Mouse (Mus musculus) midbrain, embryonic 12.5 days (tissue): Measurements from ENCODE around the gene Zfp324. TPM values are rescaled to one million over a fixed set of nuclear protein-coding genes. Genes with fewer than 3 reads are reported as not detected.
A peak's percentile ranks its signal among the peaks of the same experiment; 100 is the strongest.

Source experiments
- ATAC-seq: fragments of 200-750 bp; cut with Nextera tagmentation; 2 replicates; pipeline ENCODE4 v1.8.0; 2017; ENCODE audit warnings: low read depth, moderate TSS enrichment, moderate library complexity; ENCODE audit not compliant: low FRiP score
- H3K27ac ChIP-seq: fragments of 300-500 bp; sonication (generic); replicated peaks from 2 replicates; pipeline ENCODE4 v1.5.1; 2016; ENCODE audit warnings: mild to moderate bottlenecking
- H3K27me3 ChIP-seq: fragments of 300-500 bp; sonication (generic); 2 replicates; pipeline ENCODE4 v1.6.1; 2016; ENCODE audit warnings: mild to moderate bottlenecking
- H3K36me3 ChIP-seq: fragments of 300-500 bp; sonication (generic); 2 replicates; pipeline ENCODE4 v1.6.1; 2016
- H3K4me1 ChIP-seq: fragments of 300-500 bp; sonication (generic); 2 replicates; pipeline ENCODE4 v1.6.1; 2016
- H3K4me2 ChIP-seq: fragments of 300-500 bp; sonication (generic); replicated peaks from 2 replicates; pipeline ENCODE4 v1.6.1; 2016; ENCODE audit warnings: mild to moderate bottlenecking, moderate library complexity
- H3K4me3 ChIP-seq: fragments of 300-500 bp; sonication (generic); 2 replicates; pipeline ENCODE4 v1.5.1; 2016; ENCODE audit warnings: mild to moderate bottlenecking
- H3K9ac ChIP-seq: fragments of 300-500 bp; sonication (generic); replicated peaks from 2 replicates; pipeline ENCODE4 v1.6.1; 2016; ENCODE audit warnings: mild to moderate bottlenecking, moderate library complexity
- H3K9me3 ChIP-seq: fragments of 300-500 bp; sonication (generic); 2 replicates; pipeline ENCODE4 v1.6.1; 2016; ENCODE audit warnings: mild to moderate bottlenecking
- WGBS: fragments of 180-500 bp; shearing (Covaris S2); methylation state at CpG from one replicate; pipeline ENCODE4 v1.1.7; 2016; 5-methylcytosine and 5-hydroxymethylcytosine counted together
- polyA plus RNA-seq: library from polyadenylated mRNA; unstranded; fragments of >200 nt; fragmentation: Nextera tagmentation; extraction: Ambion mirVana; gene quantifications from 2 replicates; pipeline ENCODE4 v1.2.1, GENCODE M21; 2016

Gene Zfp324
- polyA plus RNA-seq, 1 experiment from 2014 or later: 15.5 TPM

DNA sequence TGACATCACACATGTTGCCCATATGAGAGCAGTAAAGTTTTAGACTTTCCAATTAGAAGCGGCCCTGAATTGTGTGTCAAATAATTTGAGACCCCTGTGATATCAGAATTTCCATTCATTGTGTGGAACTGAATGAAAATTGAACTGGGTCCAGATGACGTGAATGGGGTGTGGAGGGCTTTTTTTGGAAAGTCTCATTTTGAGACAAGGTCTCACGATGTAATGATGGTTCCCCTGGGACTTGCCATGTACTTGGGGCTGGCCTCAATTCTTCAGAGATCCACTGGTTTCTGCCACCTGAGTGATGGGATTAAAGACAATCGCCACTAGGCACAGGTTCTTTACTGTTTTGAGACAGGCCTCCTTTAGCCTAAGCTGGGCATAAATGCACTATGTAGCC, 25.0 kb upstream of the Zfp324 start:
- 86% methylated on average over 4 of the region's 4 CpGs for WGBS
- no peak overlapping the region for H3K4me3 ChIP-seq
- H3K4me2 ChIP-seq: no peak overlapping the region
- H3K27me3 ChIP-seq: no peaks in the 10 kb centered on the region
- H3K4me1 ChIP-seq: no peaks in the 10 kb centered on the region
- H3K27ac ChIP-seq: no peak overlapping the region
- no peak for ATAC-seq
- H3K9ac ChIP-seq: no peak overlapping the region
- H3K36me3 ChIP-seq: no peaks in the 10 kb centered on the region
- no peaks in the 10 kb centered on the region for H3K9me3 ChIP-seq

DNA sequence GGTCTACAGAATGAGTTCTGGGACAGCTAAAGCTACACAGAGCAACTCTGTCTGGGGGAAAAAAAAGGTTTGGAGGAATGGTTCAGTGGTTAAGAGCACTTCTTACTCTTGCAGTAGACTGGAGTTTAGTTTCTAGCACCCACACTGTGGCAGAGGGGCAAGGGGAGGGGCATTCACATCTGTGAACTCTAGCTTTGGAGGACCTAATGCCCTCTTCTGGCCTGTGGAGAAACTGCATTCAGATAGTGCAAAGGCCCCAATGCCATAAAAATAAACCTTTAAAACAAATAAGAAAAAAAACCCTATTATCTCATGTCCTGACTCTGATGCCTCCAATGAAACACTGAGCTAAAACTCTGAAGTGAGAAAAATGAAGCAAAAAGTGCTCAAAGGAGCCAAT, 22.1 kb upstream of the Zfp324 start:
- Histone ChIP-seq H3K27me3 (no peaks in the 10 kb centered on the region), H3K27ac (no peak overlapping the region), H3K4me3 (no peak overlapping the region), H3K4me1 (no peaks in the 10 kb centered on the region), H3K4me2 (no peak overlapping the region), H3K9me3 (no peaks in the 10 kb centered on the region), H3K36me3 (no peaks in the 10 kb centered on the region), H3K9ac (no peak overlapping the region)
- no peak for ATAC-seq

DNA sequence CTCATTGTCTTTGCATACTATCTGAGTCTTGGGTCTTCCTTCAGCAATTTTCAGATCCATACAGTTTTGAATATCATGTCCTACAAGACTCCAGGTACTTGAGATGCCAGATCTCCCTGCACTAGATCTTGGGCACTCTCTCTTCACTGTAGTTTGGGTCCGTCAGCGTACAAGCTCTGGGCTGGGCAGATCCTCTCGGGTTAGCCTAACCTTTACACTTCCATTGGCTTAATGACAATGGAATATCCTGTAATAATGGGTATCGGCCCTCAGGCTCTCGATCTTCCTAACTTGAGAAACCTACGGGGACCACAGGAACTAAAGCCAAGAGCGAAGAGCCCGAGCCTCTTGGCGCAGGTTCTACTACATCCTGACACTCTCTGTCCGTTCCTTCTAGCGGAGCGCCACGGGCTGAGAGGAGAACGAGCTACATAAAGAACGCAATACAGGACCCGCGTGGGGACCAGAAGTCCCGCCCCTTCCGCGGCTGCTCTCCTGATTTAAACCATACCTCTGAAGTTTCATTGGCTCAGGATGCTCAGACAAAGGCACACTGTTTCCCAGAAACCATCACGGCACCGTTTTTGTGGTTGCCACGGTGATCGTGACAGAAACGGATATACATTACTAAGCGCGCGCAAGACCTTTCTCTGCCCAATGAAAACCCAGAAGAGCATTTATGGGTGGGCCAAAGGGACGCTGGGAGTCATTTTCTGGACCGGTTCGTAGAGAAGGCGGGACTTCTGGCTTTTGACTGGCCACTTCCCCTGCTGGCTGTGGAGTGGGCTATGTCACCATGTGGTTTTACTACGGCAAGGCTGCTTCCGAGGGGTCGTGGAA, 16.4 kb upstream of the Zfp324 start:
- Histone ChIP-seq H3K36me3 (no peaks in the 10 kb centered on the region), H3K4me3 (peak overlapping the region; percentile 46), H3K4me2 (peak overlapping the region; percentile 68), H3K27me3 (no peaks in the 10 kb centered on the region), H3K9me3 (no peaks in the 10 kb centered on the region), H3K4me1 (peaks cover 8% of the 10 kb centered on the region), H3K9ac (peak overlapping the region; percentile 54), H3K27ac (peak overlapping the region; percentile 85)
- WGBS: 11% methylated on average over 35 of the region's 35 CpGs
- ATAC-seq: peak; percentile 98

DNA sequence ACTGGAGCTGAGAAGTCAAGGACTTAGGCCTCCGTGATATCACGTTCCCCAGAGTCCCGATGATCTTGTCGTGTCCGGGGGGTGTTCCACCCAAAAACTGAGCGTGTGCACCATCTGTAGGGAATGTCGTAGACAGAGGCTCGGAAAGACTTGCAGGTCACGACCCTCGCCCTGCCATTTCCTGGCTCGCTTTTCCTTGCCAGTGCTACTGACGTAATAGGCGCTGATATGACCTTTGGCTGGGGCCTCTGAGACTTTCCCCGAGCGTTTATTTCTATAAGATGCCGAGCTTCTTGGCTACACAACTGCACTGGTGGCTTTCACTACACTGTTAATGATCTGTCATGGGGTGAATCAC, 15.8 kb upstream of the Zfp324 start:
- H3K4me2 ChIP-seq: peak overlapping the region; percentile 68
- peaks cover 8% of the 10 kb centered on the region for H3K4me1 ChIP-seq
- peak; percentile 10; the same call in 1 of the 2 replicates for ATAC-seq
- H3K9me3 ChIP-seq: no peaks in the 10 kb centered on the region
- H3K27ac ChIP-seq: peak overlapping the region; percentile 85
- 13% methylated on average over 16 of the region's 16 CpGs for WGBS
- H3K36me3 ChIP-seq: no peaks in the 10 kb centered on the region
- H3K27me3 ChIP-seq: no peaks in the 10 kb centered on the region
- H3K4me3 ChIP-seq: peak overlapping the region; percentile 46
- H3K9ac ChIP-seq: peak overlapping the region; percentile 51; the same call in 1 of the 2 replicates

DNA sequence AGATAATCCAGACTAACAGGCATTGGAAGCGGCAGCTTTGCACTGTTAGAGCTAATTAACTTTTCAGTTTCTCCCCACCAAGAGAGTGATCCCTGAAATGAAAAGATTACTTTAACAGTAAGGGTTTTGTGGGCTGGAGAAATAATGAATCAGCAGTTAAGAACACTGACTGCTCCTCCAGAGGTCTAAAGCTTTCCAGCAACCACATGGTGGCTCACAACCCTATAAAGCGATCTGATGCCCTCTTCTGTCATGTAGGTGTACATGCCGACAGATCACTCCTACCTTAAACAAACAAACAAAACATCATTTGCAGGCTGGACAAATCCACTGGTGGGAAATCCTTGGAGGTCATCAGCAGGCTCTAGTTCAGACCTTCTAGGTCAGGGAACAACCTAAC, 10.7 kb upstream of the Zfp324 start:
- Histone ChIP-seq H3K4me1 (peaks cover 7% of the 10 kb centered on the region), H3K4me3 (no peak overlapping the region), H3K9ac (no peak overlapping the region), H3K27ac (no peak overlapping the region), H3K4me2 (no peak overlapping the region), H3K36me3 (no peaks in the 10 kb centered on the region), H3K9me3 (no peaks in the 10 kb centered on the region), H3K27me3 (no peaks in the 10 kb centered on the region)
- ATAC-seq: no peak
- 60% methylated on average over 3 of the region's 3 CpGs for WGBS

DNA sequence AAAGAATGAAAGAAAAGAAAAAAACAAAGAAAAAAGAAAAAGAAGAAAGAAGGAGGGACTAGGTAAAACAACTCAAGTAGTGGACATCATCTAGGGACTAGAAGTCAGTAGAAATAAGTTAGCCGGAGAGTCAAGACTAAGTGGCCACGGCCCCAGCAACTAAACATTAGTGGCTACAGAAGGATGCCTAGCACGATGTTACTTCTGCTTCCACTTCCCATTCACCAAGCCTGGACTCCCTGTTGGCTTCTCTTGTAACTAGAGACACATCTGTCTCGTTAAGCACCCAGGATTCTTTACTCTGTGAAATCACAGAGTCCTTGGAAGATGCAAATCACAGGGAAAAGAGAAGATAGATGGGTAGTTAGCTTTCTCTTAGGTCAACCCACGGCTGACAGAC, 8.1 kb upstream of the Zfp324 start:
- Histone ChIP-seq H3K27ac (no peak overlapping the region), H3K27me3 (no peaks in the 10 kb centered on the region), H3K9me3 (no peaks in the 10 kb centered on the region), H3K4me2 (no peak overlapping the region), H3K4me1 (0 out of 2 replicates have a peak, but pooled peaks cover 3% of the 10 kb centered on the region), H3K36me3 (no peaks in the 10 kb centered on the region), H3K4me3 (no peak overlapping the region), H3K9ac (no peak overlapping the region)
- no peak for ATAC-seq
- WGBS: 82% methylated on average over 5 of the region's 5 CpGs

DNA sequence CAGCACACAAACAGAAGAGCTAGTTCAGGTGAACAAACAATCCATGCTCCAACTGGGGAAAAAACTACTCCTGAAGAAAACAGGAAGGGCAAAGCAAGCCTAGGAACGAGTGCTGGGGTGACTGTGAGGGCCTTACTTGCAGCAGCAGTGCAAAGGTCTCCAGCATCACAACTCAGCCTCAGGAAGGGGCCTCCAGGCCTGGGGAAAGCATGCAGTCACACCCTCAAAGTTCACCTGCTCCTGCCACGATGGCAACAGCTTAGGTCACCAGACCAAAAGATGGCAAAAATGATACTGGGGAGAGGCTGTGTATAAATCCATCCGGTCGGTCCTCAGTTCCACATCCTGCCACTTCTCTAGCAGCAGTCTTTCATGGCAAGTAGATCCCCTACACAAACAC, 6.7 kb upstream of the Zfp324 start:
- Histone ChIP-seq H3K36me3 (no peaks in the 10 kb centered on the region), H3K9ac (no peak overlapping the region), H3K4me1 (0 out of 2 replicates have a peak, but pooled peaks cover 3% of the 10 kb centered on the region), H3K27ac (no peak overlapping the region), H3K27me3 (no peaks in the 10 kb centered on the region), H3K4me3 (no peak overlapping the region), H3K4me2 (no peak overlapping the region), H3K9me3 (no peaks in the 10 kb centered on the region)
- 84% methylated on average over 4 of the region's 4 CpGs for WGBS
- ATAC-seq: no peak

DNA sequence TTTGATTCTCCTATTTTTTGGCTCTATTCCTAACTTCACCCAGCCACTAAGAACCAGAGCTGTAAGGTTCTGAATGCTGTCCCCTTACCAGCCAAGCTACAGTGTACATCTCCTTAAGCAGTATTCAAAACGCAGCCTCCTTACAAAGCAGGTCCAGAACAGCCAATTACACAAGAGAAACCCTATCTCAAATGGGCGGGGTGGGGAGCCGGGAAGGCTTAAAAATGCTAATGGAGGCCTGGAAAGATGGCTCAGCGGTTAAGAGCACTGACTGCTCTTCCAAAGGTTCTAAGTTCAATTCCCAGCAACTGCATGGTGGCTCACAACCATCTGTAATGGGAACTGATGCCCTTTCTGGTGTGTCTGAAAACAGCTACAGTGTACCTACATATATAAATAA, 5.9 kb upstream of the Zfp324 start:
- H3K27ac ChIP-seq: no peak overlapping the region

DNA sequence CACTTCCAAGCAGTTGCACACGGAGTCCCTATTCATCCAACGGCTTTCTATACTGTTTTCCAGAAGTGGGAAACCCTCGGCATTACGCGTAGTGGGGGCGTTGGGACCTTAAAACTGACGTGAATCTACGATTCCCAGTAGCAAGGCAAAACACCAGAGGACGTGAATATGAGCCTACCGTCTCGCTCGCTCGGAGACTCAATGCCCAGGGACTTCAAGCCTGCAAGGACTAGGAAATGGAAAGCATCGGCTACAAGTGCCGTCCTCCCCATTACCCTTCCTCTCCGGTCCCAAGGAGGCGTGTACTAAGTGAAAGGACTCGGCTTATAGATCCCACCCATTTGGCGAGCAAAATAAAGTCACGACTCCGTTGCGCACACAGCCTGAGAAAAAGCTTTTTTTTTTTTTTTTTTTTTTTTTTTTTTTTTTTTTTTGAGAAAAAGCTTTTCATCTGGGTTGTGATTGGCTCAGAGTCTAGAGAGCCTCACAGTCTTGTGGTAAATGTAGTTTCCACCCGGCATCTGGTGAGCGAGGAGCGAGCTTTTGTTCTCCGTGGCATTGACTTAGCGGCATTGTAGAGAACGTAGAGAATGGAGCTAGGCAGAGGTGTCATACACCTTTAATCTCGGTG, 4.0 kb upstream of the Zfp324 start:
- Histone ChIP-seq H3K27ac (peak overlapping the region; percentile 75), H3K27me3 (no peaks in the 10 kb centered on the region), H3K4me2 (peak overlapping the region; percentile 57), H3K36me3 (no peaks in the 10 kb centered on the region), H3K4me1 (peaks cover 16% of the 10 kb centered on the region), H3K9ac (peak overlapping the region; percentile 60), H3K4me3 (peak overlapping the region; percentile 44), H3K9me3 (no peaks in the 10 kb centered on the region)
- 3% methylated on average over 29 of the region's 29 CpGs for WGBS
- peak; percentile 74 for ATAC-seq

More for the DNA sequence above, 5.9 kb upstream of the Zfp324 start:
- Histone ChIP-seq H3K9me3 (no peaks in the 10 kb centered on the region), H3K27me3 (no peaks in the 10 kb centered on the region), H3K36me3 (no peaks in the 10 kb centered on the region), H3K4me3 (no peak overlapping the region), H3K4me1 (peaks cover 4% of the 10 kb centered on the region; the same call in 1 of the 2 replicates), H3K9ac (no peak overlapping the region; the same call in 1 of the 2 replicates), H3K4me2 (no peak overlapping the region)
- 16% methylated on average over 4 of the region's 4 CpGs for WGBS
- ATAC-seq: no peak

DNA sequence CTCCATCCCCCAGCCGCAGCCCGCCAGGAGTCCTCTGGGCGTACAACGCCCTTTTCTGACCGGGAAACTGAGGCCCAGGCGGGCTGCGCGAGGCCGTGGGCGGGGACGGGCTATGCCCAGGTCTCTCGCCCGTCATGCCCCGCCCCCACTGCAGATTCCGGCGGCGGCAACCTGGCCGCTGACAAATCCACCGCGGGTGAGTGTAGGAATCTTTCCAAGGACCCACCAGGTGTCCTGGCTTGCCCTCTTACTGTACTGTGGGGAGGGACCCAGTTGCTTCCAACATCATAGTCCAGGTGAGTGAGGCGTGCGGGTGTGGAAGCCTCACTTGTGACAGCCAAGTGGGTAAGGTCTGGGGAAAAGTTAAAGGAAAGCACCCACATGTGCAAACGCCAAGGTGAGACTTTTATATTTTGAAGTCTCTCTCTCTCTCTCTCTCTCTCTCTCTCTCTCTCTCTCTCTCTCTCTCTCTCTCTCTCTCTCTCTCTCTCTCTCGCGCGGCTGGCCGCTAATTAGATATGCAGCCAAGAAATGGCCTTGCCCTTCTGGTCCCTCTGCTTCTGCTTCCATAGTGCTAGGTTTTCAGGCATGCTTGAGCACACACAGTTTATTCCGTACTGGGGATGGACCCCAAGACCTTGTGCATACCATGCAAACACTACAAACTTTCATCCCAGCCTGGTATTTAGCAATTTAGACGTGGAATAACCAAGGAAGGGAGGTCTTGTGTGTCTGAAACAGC, 637 bp downstream of the Zfp324 start:
- Histone ChIP-seq H3K9me3 (no peaks in the 10 kb centered on the region), H3K4me3 (peak overlapping the region; percentile 74), H3K4me1 (peaks cover 24% of the 10 kb centered on the region), H3K27me3 (no peaks in the 10 kb centered on the region), H3K36me3 (peaks cover 27% of the 10 kb centered on the region), H3K27ac (peak overlapping the region; percentile 89), H3K9ac (peak overlapping the region; percentile 83), H3K4me2 (peak overlapping the region; percentile 85)
- ATAC-seq: peak; percentile 61
- under 1% methylated on average over 29 of the region's 29 CpGs for WGBS

DNA sequence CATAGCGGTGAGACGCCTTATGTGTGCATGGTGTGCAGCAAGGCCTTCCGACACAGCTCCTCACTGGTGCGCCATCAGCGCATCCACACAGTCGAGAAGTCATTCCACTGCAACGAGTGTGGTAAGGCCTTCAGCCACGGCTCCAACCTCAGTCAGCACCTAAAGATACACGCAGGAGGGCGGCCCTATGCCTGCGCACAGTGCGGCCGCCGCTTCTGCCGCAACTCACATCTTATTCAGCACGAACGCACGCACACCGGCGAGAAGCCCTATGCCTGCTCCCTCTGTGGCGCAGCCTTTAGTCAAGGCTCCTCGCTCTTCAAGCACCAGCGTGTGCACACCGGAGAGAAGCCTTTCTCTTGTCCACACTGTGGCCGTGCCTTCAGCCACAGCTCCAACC, 5.3 kb downstream of the Zfp324 start:
- WGBS: 97% methylated on average over 25 of the region's 25 CpGs
- Histone ChIP-seq H3K27me3 (no peaks in the 10 kb centered on the region), H3K9me3 (no peaks in the 10 kb centered on the region), H3K4me2 (no peak overlapping the region), H3K4me1 (peaks cover 14% of the 10 kb centered on the region), H3K4me3 (no peak overlapping the region), H3K9ac (no peak overlapping the region), H3K27ac (no peak overlapping the region), H3K36me3 (peaks cover 42% of the 10 kb centered on the region)
- ATAC-seq: no peak
